Mouse (Mus musculus): ENCODE measurements at regions not wholly inside any gene's neighbourhood (a gene's known extent, or its start where the extent isn't known, plus 50 kb on each side); places are given as distances from the start of the nearest gene placed in this dataset.

GRCm38 (mm10) chr10:16995010-16995409 lies 728.0 kb upstream of the Cited2 start:
- no peak for DNase-seq (ENCODE audit: low spot score in 2 of 2)

DNA sequence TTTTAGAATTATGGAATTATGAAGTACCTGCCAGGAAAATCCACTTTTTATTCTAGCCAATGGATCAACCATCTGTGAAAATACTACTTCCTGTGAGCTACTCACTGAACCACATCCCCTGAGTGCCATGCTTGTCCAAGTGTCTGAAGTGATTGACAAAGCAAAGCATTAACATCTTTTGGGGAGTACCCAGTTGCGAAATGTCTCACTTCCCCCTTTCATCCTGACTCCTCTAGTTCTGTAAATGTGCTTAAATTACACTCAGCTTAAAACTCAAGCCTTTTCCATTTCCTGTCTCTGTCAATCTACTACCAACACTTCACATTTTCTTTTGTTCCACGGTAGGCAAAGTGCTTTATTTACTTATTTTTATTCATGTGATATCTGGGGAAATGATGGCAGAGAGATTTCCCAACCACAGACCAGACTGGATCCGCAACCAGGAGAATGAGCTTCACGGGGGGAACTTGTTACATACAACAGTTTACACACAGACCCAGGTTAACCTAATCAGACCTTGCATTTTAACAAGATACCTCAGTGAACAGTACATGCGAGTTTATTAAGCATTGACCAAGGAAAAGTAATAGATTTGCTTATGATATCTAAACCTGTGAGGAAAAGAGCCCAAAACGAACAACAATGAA lies 726.1 kb upstream of the Cited2 start:
- no peak for DNase-seq (ENCODE audit: low spot score in 2 of 2)

GRCm38 (mm10) chr10:17001320-17001719 lies 721.7 kb upstream of the Cited2 start:
- DNase-seq (ENCODE audit: low spot score in 2 of 2): no peak

- DNase-seq (ENCODE audit: low spot score in 2 of 2): no peak
Measured at GRCm38 (mm10) chr10:17003123-17003849, 719.7 kb upstream of the Cited2 start.

DNA sequence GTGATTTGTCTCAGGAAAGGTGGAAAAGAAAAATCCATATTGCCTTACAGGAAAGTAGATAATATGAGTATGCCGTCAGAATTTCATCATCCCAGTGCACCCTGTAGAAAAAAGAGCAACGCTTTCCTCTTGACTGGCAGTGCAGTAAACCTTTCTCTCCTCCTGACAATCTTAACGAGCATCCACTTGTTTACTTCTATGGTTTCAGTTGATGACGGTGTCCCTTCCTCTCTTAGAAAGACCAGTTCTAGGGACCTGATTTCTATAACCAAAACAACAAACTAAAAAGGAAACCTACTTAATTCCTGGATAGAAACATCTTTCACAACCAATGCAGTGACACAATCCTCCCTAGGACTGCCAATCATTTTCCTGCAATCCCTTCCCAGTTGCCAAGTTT lies 714.3 kb upstream of the Cited2 start:
- no peak for DNase-seq (ENCODE audit: low spot score in 2 of 2)

DNA sequence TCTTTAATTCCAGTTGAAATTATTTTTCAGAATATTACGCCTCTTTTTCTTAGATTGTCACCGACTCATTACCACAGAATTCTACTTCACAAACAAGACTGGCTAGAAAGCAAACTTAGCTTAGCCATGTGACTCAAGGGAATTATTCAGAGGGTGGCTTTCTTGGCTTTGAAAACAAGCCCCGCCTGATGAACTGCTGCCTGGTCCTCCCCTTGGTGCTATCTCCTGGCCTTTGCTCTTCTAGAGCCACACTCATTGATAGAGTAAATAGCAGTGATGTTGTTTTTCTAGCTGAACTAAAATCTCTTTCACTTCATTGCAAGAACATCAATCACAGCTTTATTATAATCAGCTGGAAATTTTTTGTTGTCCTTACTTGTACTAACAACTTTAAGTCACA lies 713.0 kb upstream of the Cited2 start:
- no peak for DNase-seq (ENCODE audit: low spot score in 2 of 2)

- no peak for DNase-seq (ENCODE audit: low spot score in 2 of 2)
Measured at GRCm38 (mm10) chr10:17011876-17012275, 711.1 kb upstream of the Cited2 start.

- no peak for DNase-seq (ENCODE audit: low spot score in 2 of 2)
Measured at GRCm38 (mm10) chr10:17012541-17012975, 710.5 kb upstream of the Cited2 start.

- DNase-seq (ENCODE audit: low spot score in 2 of 2): peak; percentile 7 to 9
Measured at GRCm38 (mm10) chr10:17014826-17015225, 708.2 kb upstream of the Cited2 start.

DNA sequence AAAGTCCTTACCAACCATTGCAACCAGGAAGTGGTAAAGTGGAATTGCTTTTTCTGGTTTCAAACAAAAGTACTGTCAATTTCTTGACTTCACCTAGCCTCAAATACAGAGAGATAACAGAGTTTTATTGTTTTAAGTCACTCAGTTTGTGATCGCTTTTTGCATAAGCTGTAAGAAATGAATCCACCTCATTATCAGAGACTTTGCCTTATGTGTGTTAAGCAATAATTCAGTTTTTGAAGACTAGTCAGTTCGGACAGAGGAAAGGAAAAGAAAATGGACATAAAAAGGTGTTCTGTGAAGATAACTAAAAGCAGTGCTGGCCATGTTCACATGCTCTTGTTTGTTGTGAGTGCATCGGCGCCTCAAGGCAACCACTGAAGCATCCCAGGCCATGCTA lies 706.2 kb upstream of the Cited2 start:
- DNase-seq (ENCODE audit: low spot score in 2 of 2): no peak

DNA sequence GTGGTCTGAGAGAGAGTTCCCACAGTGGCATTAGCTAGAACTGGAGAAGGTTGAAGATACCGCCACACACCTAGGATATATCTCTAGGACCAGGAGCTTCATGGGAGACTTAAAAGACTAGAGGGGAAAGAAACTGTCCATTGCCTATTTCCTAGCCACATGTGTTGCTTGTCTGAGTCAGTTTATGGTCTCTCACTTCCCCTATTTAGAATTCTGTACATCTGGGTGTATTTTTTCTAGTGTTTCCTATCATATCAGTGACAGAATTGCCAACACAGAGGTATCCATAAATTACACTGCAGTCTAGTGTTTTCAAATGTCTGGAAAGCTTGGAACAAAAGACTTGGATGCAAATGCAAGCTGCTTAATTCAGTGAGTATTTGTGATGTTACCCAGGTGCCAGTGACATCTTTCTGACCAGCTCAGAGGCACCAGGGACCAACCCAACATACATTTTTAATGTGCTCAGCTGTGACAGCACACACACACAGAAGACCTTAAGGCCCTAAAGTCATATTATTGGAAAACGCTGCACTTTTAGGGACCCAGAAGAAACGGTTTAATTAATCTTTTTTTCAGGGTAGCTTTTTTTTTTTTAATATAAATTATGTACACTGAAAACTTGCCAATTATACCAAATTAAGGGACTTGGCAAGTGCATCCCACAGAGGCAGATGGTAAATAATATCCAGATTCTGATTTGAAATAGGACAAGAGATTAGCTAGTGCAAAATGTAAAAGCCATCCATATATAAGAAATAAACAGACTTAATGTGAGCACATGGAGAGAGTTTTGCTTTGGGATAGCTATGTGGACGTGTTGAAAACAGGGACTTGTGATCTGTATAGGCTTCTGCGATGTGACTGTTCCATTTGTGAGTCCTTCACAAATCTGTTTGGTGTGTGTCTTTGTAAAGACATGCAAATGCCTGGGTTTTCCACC lies 700.5 kb upstream of the Cited2 start:
- DNase-seq (ENCODE audit: low spot score in 2 of 2): no peak

DNA sequence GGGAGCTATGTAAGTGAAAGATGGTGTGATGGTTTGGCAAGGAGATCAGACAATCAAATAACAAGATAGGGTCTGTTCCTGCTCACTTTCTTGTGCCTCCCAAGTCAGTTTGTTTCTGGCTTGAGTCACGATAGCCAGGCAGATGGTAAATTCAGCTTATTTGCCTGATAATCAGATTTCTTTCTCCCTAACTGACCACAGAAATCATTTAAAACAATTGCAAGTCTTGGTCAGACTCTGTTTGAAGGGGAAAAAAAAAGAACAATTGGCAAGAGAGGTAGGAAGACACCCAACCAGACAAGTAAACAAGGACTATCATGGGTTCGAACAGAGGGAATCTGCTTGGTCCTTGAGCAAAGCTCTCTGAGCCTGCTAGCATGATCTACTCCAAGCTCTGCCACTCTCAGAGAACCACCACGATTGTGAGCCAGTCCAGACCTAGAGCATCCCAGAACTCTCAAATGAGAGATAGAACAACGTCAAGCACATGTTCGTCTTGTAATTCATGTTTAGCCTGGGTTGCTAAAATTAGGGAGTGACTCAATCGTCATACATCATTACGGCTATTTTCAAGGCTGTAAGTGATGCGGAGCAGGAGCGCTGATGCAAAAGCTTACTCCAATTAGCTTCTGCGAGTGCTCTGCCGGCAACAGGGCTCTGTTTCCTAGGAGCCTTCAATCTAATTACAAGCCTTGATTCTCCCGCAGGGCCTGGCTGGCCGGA lies 699.3 kb upstream of the Cited2 start:
- DNase-seq (ENCODE audit: low spot score in 2 of 2): peak; percentile 14 to 19

DNA sequence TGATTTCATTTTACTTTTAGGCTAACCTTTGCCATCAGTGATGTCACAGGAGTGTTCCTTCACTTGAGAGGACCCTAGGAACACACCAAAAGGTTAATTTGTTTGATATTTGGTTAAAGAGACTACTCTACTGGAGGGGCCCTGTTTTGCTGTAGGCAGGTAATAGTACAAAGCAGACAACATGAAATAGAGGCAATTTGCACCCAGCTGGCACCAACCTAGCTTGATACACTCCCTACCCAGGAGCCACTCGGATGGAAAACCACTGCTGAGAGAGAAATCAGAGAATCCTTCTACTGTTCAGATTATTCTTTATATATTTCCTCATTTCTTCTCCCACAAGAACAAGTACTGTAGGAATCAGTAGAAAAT lies 698.7 kb upstream of the Cited2 start:
- DNase-seq (ENCODE audit: low spot score in 2 of 2): no peak

DNA sequence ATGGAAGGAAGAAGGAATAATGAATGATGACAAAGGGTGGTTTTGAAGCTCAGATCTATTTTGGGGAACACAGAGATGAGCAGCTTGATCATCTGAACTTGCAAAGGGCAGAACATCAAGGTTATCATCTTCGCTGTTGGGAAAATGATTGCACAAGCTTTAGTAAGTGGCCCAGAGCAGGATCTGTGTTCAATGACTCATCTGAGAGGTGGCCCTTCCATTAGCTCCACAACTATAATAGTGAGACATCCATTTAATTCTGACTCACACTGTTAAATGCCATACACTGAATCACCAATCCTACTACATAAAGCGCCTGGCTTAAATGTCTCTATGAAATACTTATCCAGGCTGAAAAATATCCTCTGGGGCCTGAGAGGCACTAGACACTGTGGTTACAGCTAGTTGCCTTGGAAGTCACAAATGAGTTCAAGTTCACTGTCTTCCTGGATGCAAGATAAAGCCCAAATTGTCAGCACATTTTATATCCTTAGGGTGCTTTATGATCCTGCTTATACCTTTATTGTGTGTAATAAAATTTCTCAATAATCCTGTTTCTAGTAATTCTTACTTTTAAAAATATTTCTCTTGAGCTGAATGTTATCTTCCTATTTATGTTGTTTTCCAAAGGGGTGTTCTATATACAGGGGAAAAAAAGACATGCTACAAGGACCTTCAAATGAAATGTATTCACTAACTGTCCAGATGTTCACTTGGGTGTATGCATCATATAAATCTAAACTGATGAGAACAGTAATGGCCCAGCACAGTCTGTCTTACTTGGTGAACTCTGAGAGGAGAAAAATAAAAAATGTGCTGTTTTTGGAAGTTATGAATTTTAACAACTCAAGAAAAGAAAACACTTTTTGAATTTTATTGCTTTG lies 687.9 kb upstream of the Cited2 start:
- DNase-seq (ENCODE audit: low spot score in 2 of 2): no peak

- DNase-seq (ENCODE audit: low spot score in 2 of 2): no peak
Measured at GRCm38 (mm10) chr10:17038259-17039043, 684.6 kb upstream of the Cited2 start.

DNA sequence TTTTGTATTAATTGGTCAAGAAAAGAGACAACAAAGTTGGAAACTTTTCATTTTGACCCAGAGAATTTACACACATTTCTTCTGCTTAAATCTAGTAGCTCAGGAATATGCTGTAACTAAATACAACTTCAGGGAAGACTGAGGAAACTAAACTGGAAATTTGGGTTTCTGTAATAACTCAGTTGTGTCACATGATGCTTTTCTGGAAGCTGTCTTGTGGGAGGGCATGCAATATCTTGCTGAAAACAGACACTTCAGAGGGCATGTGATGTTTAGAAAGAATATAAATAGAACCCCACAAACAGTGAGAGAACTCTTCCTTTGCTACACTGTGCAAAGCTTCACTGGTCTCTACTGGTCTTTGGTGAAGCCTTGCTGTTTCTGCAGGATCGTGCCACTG lies 680.9 kb upstream of the Cited2 start:
- DNase-seq (ENCODE audit: low spot score in 2 of 2): no peak

DNA sequence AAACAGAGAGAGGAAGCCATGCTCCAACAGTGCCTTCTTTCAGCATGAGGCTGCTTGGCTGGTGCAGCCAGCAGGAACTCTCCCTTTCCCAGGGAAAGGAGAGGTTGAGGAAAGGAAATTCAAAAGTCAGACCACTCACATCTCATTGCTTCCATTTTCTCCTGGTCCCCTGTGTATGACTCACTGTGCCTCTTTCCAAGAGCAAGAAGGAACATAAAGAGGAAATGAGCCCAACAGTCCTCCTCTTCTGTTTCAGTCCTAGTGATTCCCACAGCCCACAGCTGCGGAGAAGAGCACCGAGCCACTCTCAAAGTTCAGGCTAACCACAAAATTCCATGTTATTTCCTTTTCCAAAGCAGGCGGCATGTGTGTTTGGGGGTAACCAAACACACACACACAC lies 680.0 kb upstream of the Cited2 start:
- DNase-seq (ENCODE audit: low spot score in 2 of 2): no peak

DNA sequence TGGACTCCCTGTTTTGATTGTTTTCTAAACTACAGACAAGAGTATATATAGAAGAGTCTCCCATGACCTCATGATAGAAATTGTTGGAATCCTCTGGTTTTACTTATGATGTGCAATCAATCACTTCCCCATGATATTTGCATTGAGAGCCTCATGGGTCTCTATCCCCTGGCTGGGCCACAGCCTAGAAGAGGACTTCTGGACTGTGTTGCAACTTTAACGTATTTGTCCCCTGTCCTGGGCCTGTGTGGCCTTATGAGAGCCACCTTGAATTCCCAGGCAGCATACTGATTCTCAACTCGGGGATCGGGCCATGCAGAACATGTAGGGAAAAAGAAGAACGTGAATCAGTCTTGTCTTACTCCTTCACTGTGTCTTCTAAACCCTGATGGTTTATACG lies 676.3 kb upstream of the Cited2 start:
- DNase-seq (ENCODE audit: low spot score in 2 of 2): no peak

DNA sequence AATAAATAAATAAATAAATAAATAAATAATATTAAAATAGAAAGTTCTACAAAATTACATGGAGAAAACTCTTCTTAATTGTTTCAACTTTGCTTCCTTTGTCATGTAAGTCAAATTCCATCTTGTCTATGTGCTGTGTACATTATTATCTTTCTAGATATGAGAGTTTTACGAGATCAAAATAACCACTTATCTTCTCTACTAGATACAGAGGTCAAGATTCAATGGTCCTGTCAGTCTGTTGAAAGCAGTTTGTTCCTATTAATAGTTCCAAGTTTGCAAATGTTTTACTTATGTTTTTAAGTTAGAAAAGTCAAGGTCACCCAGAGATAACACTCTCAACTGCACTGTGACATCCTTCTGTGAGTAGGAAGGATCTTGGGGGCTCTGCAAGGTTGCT lies 650.1 kb upstream of the Cited2 start:
- no peak for DNase-seq (ENCODE audit: low spot score in 2 of 2)

DNA sequence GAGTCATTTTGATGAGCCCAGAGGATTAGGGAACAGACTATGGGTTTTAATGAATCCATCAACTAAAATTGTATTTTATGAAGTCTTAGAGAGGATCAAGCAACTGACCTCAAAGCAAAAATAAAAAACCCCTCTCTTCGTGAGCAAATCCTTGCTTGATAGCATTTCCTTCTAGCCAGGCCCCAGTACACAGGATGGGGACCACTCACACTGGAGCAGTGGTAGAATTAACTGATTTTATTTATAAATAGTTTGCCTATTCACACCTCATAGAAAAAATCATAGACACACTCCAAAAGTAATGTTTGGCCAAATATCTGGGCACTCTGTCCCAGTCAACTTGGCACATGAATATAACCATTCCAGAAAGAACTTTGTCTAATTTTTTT lies 649.0 kb upstream of the Cited2 start:
- DNase-seq (ENCODE audit: low spot score in 2 of 2): no peak

Measured in left cerebral cortex, adult 18-20 months (tissue).